Mouse (Mus musculus): ENCODE results near the gene Dtx4.

DNA sequence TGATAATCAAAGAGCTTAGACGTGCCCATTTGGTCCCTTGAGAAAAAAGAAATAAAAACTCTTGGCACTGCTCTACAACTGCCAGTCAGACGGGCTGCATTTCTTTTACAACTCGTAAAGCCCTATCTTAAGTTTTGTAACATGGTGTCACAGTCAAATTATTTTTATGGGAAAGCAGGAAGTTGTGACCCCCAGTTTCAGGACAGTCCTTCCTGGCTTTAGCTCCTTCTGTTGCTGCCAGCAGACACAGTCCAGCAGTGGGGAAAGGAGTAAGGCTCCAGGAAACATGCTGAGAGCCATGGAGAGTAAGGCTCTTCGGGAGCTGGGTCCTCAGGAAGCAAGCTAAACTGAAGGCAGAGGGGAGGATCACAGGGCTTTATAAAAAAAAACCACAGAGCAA lies 17.5 kb downstream of the Dtx4 start:
- TF ChIP-seq POLR2A (IDR thresholded peaks at IDR 0.05; ENCODE audit: borderline replicate concordance, extremely low read depth, insufficient read depth, insufficient read length, poor library complexity, severe bottlenecking) (no peak), CTCF (IDR thresholded peaks at IDR 0.05; ENCODE audit: borderline replicate concordance, extremely low read depth, insufficient read depth, insufficient read length) (no peak)
